Mouse (Mus musculus): ENCODE measurements around the gene Spen. TPM values are rescaled to one million over a fixed set of nuclear protein-coding genes. Genes with fewer than 3 reads are reported as not detected.

The Spen gene
- polyA plus RNA-seq, 1 experiment from 2014 or later, result 23.9 TPM

GRCm38 (mm10) chr4:141528938-141529337, 9.5 kb downstream of the Spen start:
- Histone ChIP-seq H3K4me3 (replicated peaks; ENCODE audit: low read depth, low read length) (no peak overlapping the region), H3K36me3 (ENCODE audit: control insufficient read depth, insufficient read depth, low read length) (no peaks in the 10 kb centered on the region; the same call in 1 of the 2 replicates), H3K4me1 (ENCODE audit: control insufficient read depth, insufficient read depth, low read length) (peaks cover 9% of the 10 kb centered on the region), H3K9me3 (ENCODE audit: control insufficient read depth, low read length) (no peaks in the 10 kb centered on the region), H3K27ac (replicated peaks; ENCODE audit: low read depth, low read length) (no peak overlapping the region), H3K9ac (replicated peaks; ENCODE audit: low read length) (no peak overlapping the region), H3K27me3 (ENCODE audit: control insufficient read depth, insufficient read depth, low read length) (no peaks in the 10 kb centered on the region), H3K4me2 (ENCODE audit: low read length) (no peak overlapping the region)
- WGBS, result 90% methylated on average over 11 of the region's 11 CpGs
- ATAC-seq (ENCODE audit: low FRiP score, low TSS enrichment) (no peak), DNase-seq (no peak)

- no peak for DNase-seq
These were observed 11.3 kb downstream of the Spen start for GRCm38 (mm10) chr4:141526936-141527650.

GRCm38 (mm10) chr4:141525940-141526339, 12.5 kb downstream of the Spen start:
- WGBS, result 69% methylated on average over 2 of the region's 2 CpGs
- H3K4me1 ChIP-seq (ENCODE audit: control insufficient read depth, insufficient read depth, low read length), result no peaks in the 10 kb centered on the region

More at GRCm38 (mm10) chr4:141526936-141527650, 11.3 kb downstream of the Spen start:
- ATAC-seq (ENCODE audit: low FRiP score, low TSS enrichment), result no peak
- H3K36me3 ChIP-seq (ENCODE audit: control insufficient read depth, insufficient read depth, low read length), result peaks cover 2% of the 10 kb centered on the region
- 82% methylated on average over 7 of the region's 7 CpGs for WGBS
- H3K9ac ChIP-seq (replicated peaks; ENCODE audit: low read length), result no peak overlapping the region
- no peaks in the 10 kb centered on the region for H3K27me3 ChIP-seq (ENCODE audit: control insufficient read depth, insufficient read depth, low read length)
- H3K9me3 ChIP-seq (ENCODE audit: control insufficient read depth, low read length), result no peaks in the 10 kb centered on the region
- no peak overlapping the region for H3K27ac ChIP-seq (replicated peaks; ENCODE audit: low read depth, low read length)
- no peaks in the 10 kb centered on the region for H3K4me1 ChIP-seq (ENCODE audit: control insufficient read depth, insufficient read depth, low read length)
- no peak overlapping the region for H3K4me3 ChIP-seq (replicated peaks; ENCODE audit: low read depth, low read length)
- no peak overlapping the region for H3K4me2 ChIP-seq (ENCODE audit: low read length)

DNA sequence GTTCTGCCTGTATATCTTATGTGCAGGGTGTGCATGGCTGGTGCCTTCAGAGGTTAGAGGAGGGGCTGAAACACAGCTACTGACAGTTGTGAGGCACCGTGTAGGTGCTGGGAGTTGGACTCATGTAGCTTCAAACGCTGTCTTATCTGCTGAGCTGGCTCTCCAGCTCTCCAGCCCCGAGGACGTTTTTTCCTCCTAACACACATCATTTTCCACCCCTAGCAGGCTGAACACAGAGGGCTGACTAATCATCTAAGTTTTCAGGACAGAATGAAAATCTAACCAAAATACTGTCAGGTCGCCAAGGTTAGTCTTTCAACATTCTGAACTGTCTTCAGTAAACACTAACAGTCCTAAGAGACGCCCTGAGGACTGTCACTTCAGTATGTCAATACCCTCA, 13.7 kb downstream of the Spen start:
- 71% methylated on average over 6 of the region's 6 CpGs for WGBS
- ATAC-seq (ENCODE audit: low FRiP score, low TSS enrichment) (no peak), DNase-seq (no peak)
- no peaks in the 10 kb centered on the region for H3K27me3 ChIP-seq (ENCODE audit: control insufficient read depth, insufficient read depth, low read length)
- no peak overlapping the region for H3K4me2 ChIP-seq (ENCODE audit: low read length)
- no peak overlapping the region for H3K27ac ChIP-seq (replicated peaks; ENCODE audit: low read depth, low read length)
- H3K9ac ChIP-seq (replicated peaks; ENCODE audit: low read length), result no peak overlapping the region
- H3K9me3 ChIP-seq (ENCODE audit: control insufficient read depth, low read length), result no peaks in the 10 kb centered on the region
- H3K4me3 ChIP-seq (replicated peaks; ENCODE audit: low read depth, low read length), result no peak overlapping the region
- no peaks in the 10 kb centered on the region for H3K4me1 ChIP-seq (ENCODE audit: control insufficient read depth, insufficient read depth, low read length)
- H3K36me3 ChIP-seq (ENCODE audit: control insufficient read depth, insufficient read depth, low read length), result peaks cover 26% of the 10 kb centered on the region

More at GRCm38 (mm10) chr4:141525940-141526339, 12.5 kb downstream of the Spen start:
- Histone ChIP-seq H3K4me2 (ENCODE audit: low read length) (no peak overlapping the region), H3K27me3 (ENCODE audit: control insufficient read depth, insufficient read depth, low read length) (no peaks in the 10 kb centered on the region), H3K27ac (replicated peaks; ENCODE audit: low read depth, low read length) (no peak overlapping the region), H3K9ac (replicated peaks; ENCODE audit: low read length) (no peak overlapping the region), H3K4me3 (replicated peaks; ENCODE audit: low read depth, low read length) (no peak overlapping the region), H3K36me3 (ENCODE audit: control insufficient read depth, insufficient read depth, low read length) (peaks cover 13% of the 10 kb centered on the region), H3K9me3 (ENCODE audit: control insufficient read depth, low read length) (no peaks in the 10 kb centered on the region)
- no peak for ATAC-seq (ENCODE audit: low FRiP score, low TSS enrichment)
- DNase-seq, result no peak

- Histone ChIP-seq H3K4me2 (ENCODE audit: low read length) (no peak overlapping the region), H3K27me3 (ENCODE audit: control insufficient read depth, insufficient read depth, low read length) (no peaks in the 10 kb centered on the region), H3K4me3 (replicated peaks; ENCODE audit: low read depth, low read length) (no peak overlapping the region), H3K9ac (replicated peaks; ENCODE audit: low read length) (no peak overlapping the region), H3K9me3 (ENCODE audit: control insufficient read depth, low read length) (no peaks in the 10 kb centered on the region), H3K27ac (replicated peaks; ENCODE audit: low read depth, low read length) (no peak overlapping the region), H3K4me1 (ENCODE audit: control insufficient read depth, insufficient read depth, low read length) (no peaks in the 10 kb centered on the region), H3K36me3 (ENCODE audit: control insufficient read depth, insufficient read depth, low read length) (peaks cover 37% of the 10 kb centered on the region)
- ATAC-seq (ENCODE audit: low FRiP score, low TSS enrichment) (no peak), DNase-seq (no peak)
- 86% methylated on average over 11 of the region's 11 CpGs for WGBS
These were observed 15.3 kb downstream of the Spen start for GRCm38 (mm10) chr4:141523128-141523527.

- H3K9me3 ChIP-seq (ENCODE audit: control insufficient read depth, low read length), result no peaks in the 10 kb centered on the region
- H3K27ac ChIP-seq (replicated peaks; ENCODE audit: low read depth, low read length), result no peak overlapping the region
- no peak for DNase-seq
- WGBS, result 93% methylated on average over 3 of the region's 3 CpGs
- no peak overlapping the region for H3K4me3 ChIP-seq (replicated peaks; ENCODE audit: low read depth, low read length)
- no peak overlapping the region for H3K9ac ChIP-seq (replicated peaks; ENCODE audit: low read length)
- no peaks in the 10 kb centered on the region for H3K4me1 ChIP-seq (ENCODE audit: control insufficient read depth, insufficient read depth, low read length)
- ATAC-seq (ENCODE audit: low FRiP score, low TSS enrichment), result no peak
- H3K36me3 ChIP-seq (ENCODE audit: control insufficient read depth, insufficient read depth, low read length), result peaks cover 72% of the 10 kb centered on the region
- H3K27me3 ChIP-seq (ENCODE audit: control insufficient read depth, insufficient read depth, low read length), result no peaks in the 10 kb centered on the region
- no peak overlapping the region for H3K4me2 ChIP-seq (ENCODE audit: low read length)
These were observed 20.0 kb downstream of the Spen start for GRCm38 (mm10) chr4:141518386-141518785.

DNA sequence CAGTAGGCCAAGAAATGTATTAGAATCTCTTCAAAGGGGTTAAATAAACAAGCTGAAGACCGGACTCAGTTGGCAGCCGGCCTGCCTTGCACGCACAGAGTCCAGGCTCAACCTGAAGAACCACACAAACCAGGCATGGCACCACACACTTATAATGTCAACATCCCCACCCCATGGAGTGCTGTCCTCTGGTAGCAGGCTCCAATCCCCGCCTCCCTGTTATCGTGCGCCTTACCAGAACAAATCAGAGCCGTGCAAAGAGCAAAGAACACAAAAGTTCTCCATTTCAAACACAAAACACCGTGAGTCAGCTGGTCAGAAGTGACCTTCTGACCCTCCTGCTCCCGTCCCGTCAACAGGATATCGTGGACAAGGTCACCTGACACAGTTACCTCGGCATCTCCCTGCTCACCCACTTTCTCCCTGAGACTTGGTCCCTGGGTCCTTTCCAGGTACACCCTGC, 24.2 kb downstream of the Spen start:
- WGBS, result 71% methylated on average over 12 of the region's 12 CpGs
- no peak overlapping the region for H3K4me2 ChIP-seq (ENCODE audit: low read length)
- no peak overlapping the region for H3K4me3 ChIP-seq (replicated peaks; ENCODE audit: low read depth, low read length)
- H3K27me3 ChIP-seq (ENCODE audit: control insufficient read depth, insufficient read depth, low read length), result no peaks in the 10 kb centered on the region
- no peaks in the 10 kb centered on the region for H3K9me3 ChIP-seq (ENCODE audit: control insufficient read depth, low read length)
- H3K4me1 ChIP-seq (ENCODE audit: control insufficient read depth, insufficient read depth, low read length), result no peaks in the 10 kb centered on the region
- H3K36me3 ChIP-seq (ENCODE audit: control insufficient read depth, insufficient read depth, low read length), result peaks cover 43% of the 10 kb centered on the region
- ATAC-seq (ENCODE audit: low FRiP score, low TSS enrichment) (no peak), DNase-seq (no peak)
- H3K9ac ChIP-seq (replicated peaks; ENCODE audit: low read length), result no peak overlapping the region
- no peak overlapping the region for H3K27ac ChIP-seq (replicated peaks; ENCODE audit: low read depth, low read length)

DNA sequence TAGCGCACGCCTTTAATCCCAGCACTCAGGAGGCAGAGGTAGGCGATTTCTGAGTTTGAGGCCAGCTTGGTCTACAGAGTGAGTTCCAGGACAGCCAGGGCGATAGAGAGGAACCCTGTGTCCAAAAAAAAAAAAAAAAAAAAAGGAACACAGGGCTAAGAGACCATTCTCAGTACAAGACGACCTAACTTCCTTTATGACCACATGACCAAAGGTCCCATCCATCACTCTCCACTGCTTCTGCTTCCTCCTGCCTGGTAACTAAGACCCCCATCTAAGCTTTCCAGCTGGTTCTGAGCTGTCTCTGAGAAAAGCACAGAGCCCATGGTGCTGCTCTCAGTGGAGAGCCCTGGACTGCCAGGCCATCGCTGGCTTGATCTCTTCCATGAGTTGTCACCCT, 26.3 kb downstream of the Spen start:
- Histone ChIP-seq H3K4me3 (replicated peaks; ENCODE audit: low read depth, low read length) (no peak overlapping the region), H3K4me2 (ENCODE audit: low read length) (no peak overlapping the region), H3K4me1 (ENCODE audit: control insufficient read depth, insufficient read depth, low read length) (no peaks in the 10 kb centered on the region), H3K9ac (replicated peaks; ENCODE audit: low read length) (no peak overlapping the region), H3K9me3 (ENCODE audit: control insufficient read depth, low read length) (no peaks in the 10 kb centered on the region), H3K36me3 (ENCODE audit: control insufficient read depth, insufficient read depth, low read length) (peaks cover 27% of the 10 kb centered on the region), H3K27me3 (ENCODE audit: control insufficient read depth, insufficient read depth, low read length) (no peaks in the 10 kb centered on the region), H3K27ac (replicated peaks; ENCODE audit: low read depth, low read length) (no peak overlapping the region)
- WGBS, result 84% methylated on average over 6 of the region's 6 CpGs
- DNase-seq, result no peak
- no peak for ATAC-seq (ENCODE audit: low FRiP score, low TSS enrichment)

DNA sequence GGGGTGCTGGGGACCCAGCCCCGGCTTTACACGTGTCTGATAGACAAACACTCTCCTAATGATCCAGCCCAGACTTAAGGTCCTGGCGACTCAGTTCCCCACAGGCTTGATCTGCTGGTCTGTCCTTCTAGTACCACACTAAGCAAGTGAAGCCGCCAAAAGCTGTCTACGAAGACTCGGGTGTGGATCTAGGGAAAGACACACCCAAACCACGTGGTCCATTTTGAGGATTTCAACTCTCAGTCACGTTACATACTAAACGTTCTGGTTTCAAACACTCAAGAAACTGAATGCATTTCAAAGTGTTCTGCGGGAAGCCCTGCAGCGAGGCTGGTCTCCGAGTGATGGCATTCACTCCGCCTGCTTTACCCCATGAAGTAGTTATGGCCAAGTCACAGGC, 27.9 kb downstream of the Spen start:
- 86% methylated on average over 13 of the region's 13 CpGs for WGBS
- Histone ChIP-seq H3K4me2 (ENCODE audit: low read length) (no peak overlapping the region), H3K4me1 (ENCODE audit: control insufficient read depth, insufficient read depth, low read length) (0 out of 2 replicates have a peak, but pooled peaks cover 3% of the 10 kb centered on the region), H3K9me3 (ENCODE audit: control insufficient read depth, low read length) (no peaks in the 10 kb centered on the region), H3K4me3 (replicated peaks; ENCODE audit: low read depth, low read length) (no peak overlapping the region), H3K36me3 (ENCODE audit: control insufficient read depth, insufficient read depth, low read length) (peaks cover 13% of the 10 kb centered on the region), H3K27ac (replicated peaks; ENCODE audit: low read depth, low read length) (no peak overlapping the region), H3K9ac (replicated peaks; ENCODE audit: low read length) (no peak overlapping the region), H3K27me3 (ENCODE audit: control insufficient read depth, insufficient read depth, low read length) (no peaks in the 10 kb centered on the region)
- ATAC-seq (ENCODE audit: low FRiP score, low TSS enrichment) (no peak), DNase-seq (no peak)

Data from midbrain, embryonic 14.5 days (tissue).